Mouse (Mus musculus) G1E (cell line): ENCODE results near the gene 9430015G10Rik.

Experiments
- CTCF ChIP-seq: IDR thresholded peaks from 2 replicates; pipeline ENCODE4 v1.5.1; 2012; ENCODE audit warnings: low read depth, low read length, inconsistent platforms, mixed read lengths
- GATA1 ChIP-seq: IDR thresholded peaks from 2 replicates; pipeline ENCODE4 v1.6.1; 2012; ENCODE audit warnings: borderline replicate concordance, low read length, inconsistent platforms, mixed read lengths
- GATA2 ChIP-seq: IDR thresholded peaks from 2 replicates; pipeline ENCODE4 v1.6.1; 2012; ENCODE audit warnings: low read depth, low read length, inconsistent platforms, borderline replicate concordance
- TAL1 ChIP-seq: conservative IDR thresholded peaks from 2 replicates; pipeline ENCODE4 v1.6.1; 2012; ENCODE audit warnings: low read depth, low read length, inconsistent platforms, mixed read lengths

GRCm38 (mm10) chr4:156169129-156169528 is 59.3 kb downstream of the 9430015G10Rik start:
- TF ChIP-seq CTCF (no peak), GATA1 (no peak), TAL1 (no peak), GATA2 (no peak)
